Mouse (Mus musculus): Measurements from ENCODE around the gene Mfap2.

Gene Mfap2

DNA sequence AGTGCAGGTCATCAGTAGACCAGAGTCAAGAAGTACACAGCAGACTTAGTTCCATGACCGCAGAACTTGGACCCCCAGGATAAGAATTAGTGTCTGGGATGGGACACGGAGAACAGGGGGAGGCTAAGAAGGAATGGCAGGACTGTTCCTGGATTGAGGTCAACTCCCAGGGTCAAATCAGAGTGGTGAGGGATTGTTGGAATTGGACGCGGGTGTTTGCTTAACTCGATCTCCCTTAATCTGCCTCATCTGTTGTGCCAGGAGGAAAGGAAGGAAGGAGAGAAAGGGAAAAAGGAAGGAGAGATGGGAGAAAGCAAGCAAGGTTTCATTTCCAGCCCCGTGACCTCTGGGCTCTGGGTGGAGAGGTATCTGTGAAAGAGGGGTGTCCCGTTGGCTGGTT lies at the start of gene Mfap2:
TSS of gene Mfap2 (plus strand) at position 301 of the 400 bp plus-strand sequence.
- ATAC-seq (ENCODE audit: insufficient number of reproducible peaks, low FRiP score, low TSS enrichment), result no peak

DNA sequence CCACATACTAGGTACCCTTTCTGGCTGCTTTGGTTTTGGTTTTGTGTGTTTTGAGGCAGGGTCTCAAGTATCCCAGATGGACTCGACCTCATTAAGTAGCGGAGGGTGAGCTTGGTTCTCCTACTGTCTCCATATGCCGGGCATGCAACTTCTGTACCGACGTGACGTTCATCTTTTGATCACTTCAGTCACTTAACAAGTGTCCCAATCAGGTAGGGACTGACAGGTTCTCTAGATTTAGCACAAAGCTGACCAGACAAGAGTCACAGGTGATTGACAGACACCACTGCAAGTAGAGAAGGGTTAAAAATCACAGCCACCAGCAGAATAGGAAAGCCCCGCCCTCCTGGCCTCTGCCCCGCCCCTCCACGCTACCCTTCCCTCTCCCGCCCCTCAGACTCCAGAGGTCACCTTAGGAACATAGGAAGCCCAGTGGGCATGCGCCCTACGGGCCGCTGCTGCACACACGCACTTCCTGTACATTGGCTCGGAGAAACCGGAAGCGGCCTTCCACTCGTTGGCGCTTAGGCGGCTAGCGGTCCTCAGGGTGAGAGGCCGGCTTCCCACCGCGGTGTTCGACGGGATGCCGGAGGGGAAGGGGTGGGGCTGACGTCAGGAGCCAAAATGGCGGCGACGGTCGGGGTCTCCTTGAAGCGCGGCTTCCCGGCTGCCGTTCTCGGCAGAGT lies 49.3 kb upstream of the Mfap2 start, which contains the start of gene Sdhb:
TSS of gene Sdhb (plus strand) at position 423 of the 686 bp plus-strand sequence.
- ATAC-seq (ENCODE audit: insufficient number of reproducible peaks, low FRiP score, low TSS enrichment), result peak; percentile 94

DNA sequence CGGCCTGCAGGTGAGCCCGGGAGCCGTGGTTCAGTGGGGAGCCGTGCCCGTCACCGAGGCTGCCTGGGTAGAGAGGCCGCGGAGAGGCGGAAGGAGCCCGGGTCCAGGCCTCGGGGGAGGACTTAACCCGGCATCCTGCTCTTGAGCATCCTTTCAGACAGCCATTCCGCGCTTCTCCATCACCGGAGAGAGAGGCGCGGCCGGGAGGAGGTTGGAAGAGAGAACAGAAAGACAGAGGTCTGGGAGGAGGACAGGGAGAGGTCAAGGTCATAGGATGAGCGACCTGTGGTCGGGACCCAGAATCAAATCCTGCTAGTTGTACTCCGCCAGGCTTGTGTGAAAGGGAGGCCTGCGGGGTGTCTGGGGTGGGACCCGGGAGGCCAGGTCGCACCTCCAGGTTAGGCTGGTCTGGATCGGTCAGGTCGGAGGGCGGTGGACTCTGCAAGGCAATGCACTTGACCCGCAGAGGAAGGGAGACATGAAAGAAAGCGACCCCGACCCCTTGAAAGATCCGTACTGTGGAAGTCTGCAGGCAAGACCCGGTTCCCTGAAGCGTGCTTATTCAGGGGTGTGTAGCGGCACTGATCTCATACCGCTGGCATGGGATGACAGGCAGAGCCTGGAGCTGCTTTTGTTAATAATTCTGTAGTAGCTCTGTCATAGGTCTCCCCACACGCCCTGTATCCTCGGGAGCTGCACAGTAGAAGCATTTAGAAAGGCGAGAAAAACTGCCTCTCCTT lies 48.6 kb upstream of the Mfap2 start:
- ATAC-seq (ENCODE audit: insufficient number of reproducible peaks, low FRiP score, low TSS enrichment), result 0 out of 2 replicates have a peak, but pooled peaks have one; percentile 9

DNA sequence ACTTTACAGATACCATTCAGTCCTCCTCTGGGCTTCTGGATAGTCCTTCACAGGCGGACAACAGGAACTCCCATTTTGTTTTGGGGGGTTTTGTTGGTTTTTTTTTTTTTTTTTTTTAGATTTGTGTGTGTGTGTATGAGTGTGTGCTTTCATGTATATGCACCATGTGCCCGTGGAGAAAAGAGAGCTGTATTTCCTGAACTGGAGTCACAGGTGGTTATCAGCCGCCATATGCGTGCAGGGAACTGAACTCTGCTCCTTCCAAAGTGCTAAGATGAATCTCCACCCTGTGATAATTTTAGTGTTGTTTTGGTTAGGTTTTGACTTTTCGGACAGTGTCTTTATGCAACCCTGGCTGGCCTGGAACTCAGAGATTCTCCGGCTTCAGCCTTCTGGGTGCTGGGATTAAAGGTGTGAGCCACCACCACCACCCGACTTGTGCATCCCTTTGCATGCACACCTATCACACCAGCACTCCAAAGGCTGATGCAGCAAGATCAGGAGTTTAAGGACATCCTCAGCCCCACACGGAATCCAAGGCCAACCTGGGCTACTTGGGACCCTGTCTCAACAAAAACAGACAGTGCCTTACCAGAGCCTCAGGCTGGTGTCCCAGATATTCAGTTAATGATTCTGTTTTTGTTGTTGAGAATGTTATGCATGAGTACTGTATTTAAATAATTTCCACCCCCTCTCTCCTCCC lies 47.9 kb upstream of the Mfap2 start:
- ATAC-seq (ENCODE audit: insufficient number of reproducible peaks, low FRiP score, low TSS enrichment), result no peak

DNA sequence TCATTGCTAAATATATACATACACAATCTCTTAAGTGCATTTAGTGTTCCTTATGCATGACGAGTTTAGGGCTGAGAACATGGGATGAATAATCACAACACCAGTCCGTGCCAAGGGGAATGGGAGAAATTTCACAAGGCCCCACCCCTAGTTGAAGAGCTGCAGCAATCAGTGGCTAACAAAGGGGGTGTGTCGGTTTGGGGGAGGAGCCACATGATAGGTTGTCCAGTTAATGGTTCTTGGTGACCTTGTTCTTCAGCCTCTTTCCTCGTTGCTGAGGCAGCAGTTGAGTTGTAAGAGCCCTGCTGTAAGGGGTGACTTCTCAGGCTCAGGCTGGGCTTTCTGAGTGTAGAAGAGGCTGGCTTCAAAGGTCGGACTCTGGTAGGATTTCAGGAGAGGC lies 47.3 kb upstream of the Mfap2 start:
- ATAC-seq (ENCODE audit: insufficient number of reproducible peaks, low FRiP score, low TSS enrichment), result no peak

DNA sequence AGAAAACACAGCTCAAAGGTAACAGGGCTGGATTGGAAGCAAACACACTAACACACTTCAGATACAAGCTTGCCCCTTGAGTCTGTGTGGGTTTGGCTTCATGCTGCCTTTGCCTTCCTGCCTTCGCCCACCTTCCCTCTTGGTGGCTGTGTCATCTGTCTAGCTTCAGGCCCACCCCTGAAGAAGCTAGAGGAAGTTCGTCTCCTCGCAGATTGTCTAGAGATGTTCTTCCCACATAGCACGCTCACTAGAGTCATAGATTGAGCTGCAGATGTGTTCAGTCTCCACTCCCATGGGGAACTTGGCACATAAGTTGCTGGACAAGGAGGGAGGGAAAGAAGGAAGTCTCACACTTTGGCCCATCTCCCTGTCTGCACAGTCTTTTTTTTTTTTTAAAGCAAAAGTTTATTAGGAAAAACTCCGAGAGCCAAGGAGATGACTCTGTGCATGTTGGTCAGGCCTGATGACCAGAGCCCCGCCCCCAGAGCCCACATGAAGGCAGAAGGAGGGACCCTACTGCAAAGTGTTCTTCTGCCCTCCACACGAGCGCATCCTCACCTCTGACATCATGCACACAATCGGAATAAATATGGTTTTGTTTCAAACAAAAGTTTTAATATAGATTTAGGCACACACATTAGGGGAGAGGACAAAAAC lies 46.1 kb upstream of the Mfap2 start:
- no peak for ATAC-seq (ENCODE audit: insufficient number of reproducible peaks, low FRiP score, low TSS enrichment)

DNA sequence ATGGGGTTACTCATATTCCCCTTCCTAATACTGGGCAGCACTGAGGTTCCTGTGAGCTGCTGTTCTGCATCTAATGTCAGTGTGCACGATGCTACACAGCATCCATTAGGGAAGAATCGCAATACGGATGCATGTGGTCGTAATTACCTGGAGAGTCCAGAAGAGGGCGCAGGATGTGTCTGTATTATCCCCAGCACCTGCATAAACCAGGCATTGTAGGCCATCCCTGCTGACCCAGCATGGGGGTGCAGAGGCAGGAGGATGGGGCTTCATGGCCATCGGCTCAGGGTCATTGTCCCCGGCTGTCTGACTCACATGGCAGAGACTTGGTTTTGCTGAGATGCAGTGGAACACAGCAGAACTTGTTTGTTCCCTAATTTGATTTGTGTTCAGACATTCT lies 45.6 kb upstream of the Mfap2 start:
- no peak for ATAC-seq (ENCODE audit: insufficient number of reproducible peaks, low FRiP score, low TSS enrichment)

DNA sequence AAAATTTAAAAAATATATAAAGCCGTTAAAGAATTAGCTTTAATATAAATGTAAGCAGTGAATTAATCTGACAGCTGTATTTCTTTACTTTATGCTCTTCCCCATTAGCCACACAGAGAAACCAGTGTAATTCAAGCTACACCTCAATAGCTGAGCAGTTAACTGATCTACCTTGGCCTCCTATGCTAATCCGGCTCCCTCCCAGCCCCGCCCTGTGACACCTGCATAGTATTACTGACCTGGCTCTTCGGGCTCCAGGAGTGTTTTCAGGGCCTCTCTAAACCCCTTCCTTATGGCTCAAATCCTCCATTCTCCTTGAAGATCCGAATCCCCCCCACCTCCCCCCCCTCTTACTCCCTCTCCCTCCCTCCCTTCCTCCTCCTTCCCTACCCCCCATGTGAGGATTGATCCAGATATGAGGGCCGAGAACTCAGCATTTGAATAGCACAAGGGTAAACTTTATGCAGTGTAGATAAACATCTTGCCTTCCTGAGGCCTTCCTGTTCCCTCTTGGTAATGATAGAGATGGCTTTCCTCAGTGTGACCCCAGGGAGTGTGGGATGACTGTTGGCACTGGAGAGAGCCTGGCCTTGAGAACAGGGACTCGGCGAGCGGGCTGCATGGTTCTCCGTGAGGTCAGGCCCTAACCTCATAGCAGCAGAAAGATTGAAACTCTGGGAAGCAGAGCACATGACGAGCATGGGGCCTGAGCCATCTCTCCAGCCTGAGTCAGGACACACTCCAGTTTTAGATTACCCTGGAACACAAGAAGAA lies 42.6 kb upstream of the Mfap2 start:
- ATAC-seq (ENCODE audit: insufficient number of reproducible peaks, low FRiP score, low TSS enrichment), result no peak

DNA sequence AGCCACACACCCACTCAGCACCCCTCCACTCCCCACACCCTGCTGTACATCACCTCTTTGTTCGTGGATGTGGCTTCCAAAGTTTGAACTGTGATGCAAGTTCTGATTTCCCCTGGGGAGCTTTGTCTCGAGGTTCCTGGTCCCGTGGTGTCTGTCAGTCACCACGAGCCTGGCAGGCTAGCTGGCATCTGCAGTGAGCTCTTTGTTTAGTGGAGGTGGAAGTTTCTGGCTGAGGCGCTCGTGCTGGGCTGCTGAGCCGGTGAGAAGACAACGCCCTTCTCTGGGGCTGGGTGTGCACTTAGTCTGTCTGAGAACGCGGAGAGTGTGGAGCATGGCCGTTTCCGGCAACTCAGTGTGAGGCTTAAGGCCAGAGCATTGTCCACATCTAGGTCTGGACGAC lies 38.5 kb upstream of the Mfap2 start:
- no peak for ATAC-seq (ENCODE audit: insufficient number of reproducible peaks, low FRiP score, low TSS enrichment)

DNA sequence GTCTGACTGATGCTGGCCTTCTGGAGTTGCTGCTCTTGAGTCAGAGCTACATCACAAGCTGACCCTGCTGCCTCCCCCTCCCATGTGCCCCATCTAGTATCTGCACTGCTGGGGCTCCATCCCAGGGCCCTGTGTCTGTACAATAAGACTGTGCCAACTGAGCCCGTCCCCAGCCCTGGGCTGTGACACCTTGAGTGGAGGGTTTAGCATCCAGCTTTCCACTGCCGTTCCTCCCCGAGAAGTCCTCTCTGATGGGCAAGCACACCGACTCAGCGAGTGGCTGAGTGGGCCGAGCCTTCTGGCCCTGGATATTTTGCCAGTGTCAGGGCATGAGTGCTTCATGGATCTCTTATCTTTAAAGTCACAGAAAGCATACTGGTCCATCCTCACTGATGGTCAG lies 35.8 kb upstream of the Mfap2 start:
- no peak for ATAC-seq (ENCODE audit: insufficient number of reproducible peaks, low FRiP score, low TSS enrichment)

DNA sequence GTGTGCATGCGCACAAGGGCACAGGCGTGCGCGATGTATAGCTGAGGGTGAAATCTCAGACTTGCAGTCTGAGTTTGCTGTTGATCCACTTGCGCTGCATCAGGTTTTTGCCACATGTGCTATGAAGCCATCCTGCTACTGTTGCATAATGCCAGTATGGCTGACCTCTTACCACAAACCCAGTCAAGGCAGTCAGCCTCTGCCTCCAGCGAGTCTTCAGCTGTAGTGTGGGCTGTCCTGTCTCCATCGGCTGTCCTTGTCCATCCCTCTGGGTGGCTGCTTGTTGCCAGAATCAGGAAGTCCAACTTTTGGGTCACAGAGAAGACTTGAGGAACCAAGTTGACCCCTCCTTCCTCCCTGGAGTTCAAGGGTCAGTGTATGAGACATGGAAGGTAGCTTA lies 34.9 kb upstream of the Mfap2 start:
- no peak for ATAC-seq (ENCODE audit: insufficient number of reproducible peaks, low FRiP score, low TSS enrichment)

DNA sequence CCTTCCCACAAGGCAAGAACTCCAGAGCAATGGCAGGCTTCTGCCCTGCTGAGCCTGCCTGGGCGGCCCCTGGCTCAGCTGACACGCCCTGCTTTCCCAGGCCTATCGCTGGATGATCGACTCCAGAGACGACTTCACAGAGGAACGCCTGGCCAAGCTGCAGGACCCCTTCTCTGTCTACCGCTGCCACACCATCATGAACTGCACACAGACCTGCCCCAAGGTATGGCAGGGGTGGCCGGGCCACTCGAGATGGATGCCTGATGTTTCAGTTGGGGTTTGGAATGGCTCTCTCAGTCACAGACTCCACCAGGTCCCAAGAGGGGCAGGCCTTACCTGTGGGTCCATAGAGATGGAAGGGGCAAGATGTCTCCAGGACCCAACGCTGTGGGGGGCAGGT lies 32.9 kb upstream of the Mfap2 start:
- ATAC-seq (ENCODE audit: insufficient number of reproducible peaks, low FRiP score, low TSS enrichment), result no peak

DNA sequence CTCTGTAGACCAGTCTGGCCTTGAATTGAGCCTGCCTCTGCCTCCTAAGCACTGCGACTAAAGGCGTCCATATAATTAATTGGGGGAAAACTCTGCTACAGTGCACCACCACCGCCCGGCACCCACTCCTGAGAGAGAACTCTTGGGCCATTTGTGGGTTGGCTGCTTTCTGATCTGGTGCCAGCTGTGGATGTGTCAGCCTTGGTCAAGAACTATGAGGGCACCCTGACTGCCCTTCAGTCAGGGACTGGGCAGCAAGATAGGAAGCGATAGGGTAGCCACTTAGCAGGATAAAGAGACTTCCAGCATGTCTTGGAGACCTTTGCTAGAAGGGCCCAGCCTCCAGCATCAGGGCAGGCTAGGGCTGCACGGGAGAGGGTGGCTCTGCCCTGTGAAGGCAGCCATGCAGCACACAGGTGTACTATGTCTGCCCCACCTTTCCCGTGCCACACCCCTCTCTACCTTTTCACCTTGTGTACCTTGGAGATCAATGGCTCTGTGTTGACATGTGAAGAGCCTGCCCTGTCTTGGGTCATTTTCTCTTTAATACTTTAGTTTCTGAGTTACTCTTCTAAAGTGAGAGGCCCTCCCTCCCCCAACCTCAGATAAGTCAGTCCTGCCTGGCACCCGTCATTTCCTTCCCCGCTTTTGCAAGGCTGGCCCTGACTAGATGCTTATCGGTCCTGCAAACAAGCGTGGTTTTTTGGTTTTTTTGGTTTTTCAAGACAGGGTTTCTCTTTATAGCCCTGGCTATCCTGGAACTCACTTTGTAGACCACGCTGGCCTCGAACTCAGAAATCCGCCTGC lies 32.1 kb upstream of the Mfap2 start:
- no peak for ATAC-seq (ENCODE audit: insufficient number of reproducible peaks, low FRiP score, low TSS enrichment)

DNA sequence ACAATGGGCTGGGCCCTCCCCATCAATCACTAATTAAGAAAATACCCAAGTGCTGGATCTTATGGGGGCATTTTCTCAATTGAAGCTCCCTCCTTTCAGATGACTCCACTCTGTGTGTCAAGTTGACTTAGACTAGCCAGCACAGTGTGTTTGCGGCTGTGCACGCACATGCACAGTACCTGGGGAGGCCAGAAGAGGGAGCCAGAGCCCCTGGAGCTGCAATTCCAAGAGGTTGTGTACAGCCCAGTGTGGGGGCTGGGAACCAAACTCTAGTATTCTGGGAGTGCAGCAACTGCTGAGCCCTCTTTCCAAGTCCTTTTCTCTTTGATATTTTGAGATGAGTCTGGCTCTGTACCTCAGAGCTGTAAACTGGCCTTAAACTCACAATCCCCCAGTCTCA lies 28.6 kb upstream of the Mfap2 start:
- no peak for ATAC-seq (ENCODE audit: insufficient number of reproducible peaks, low FRiP score, low TSS enrichment)

DNA sequence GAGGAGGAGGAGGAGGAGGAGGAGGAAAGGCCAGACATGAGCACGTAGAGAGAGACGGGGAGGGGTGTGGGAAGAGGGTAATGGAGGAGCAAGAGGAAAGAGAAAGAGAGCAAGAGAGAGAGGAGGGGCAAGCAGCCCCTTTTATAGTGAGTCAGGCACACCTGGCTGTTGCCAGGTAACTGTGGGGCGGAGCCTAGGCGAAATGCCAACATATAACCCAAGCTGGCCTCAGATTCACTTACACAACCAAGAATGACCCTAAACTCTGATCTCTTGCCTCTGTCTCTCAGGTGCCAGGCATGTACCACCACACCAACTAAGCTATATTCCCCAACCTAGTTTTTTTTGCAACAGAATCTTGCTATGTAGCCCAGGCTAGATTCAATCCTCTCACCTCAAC lies 27.4 kb upstream of the Mfap2 start:
- no peak for ATAC-seq (ENCODE audit: insufficient number of reproducible peaks, low FRiP score, low TSS enrichment)

DNA sequence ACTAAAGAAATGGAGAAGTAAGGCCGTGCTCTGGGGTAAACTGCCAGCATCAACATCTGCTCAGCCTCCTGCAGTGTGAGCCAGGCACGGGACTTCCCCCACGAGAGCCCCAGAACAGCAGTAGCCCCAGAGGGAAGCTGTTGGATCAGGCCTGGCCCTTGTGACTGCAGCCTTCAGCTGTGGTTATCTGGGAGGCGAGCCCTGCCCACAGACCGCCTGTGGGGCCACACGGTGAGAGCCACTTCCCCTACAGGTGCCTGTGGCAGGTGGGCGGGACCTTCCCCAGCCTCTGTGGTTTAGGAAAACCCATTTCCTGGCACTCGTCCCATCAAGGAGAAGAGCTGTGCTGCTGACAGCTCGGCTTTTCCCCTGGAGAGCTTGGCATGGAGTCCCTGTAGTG lies 26.8 kb upstream of the Mfap2 start:
- ATAC-seq (ENCODE audit: insufficient number of reproducible peaks, low FRiP score, low TSS enrichment), result no peak

DNA sequence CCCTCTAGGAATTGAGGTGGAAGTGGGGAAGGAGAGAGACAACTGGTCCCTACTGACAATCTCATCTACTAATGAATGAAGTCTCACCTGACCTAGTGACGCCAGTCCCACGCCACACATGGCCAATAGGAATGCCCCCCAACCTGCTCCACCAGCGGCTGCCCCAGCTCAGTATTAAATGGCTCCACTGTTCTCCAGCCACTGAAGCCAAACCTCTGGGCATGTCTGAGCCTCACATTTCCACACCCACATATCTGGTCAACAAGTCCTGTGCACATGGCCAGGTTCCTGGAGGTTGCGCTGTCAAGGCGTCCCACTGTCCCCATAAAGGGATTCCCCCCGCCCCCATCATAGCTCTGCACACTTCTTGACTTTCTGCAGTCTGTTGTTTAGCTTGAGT lies 25.7 kb upstream of the Mfap2 start:
- ATAC-seq (ENCODE audit: insufficient number of reproducible peaks, low FRiP score, low TSS enrichment), result no peak

DNA sequence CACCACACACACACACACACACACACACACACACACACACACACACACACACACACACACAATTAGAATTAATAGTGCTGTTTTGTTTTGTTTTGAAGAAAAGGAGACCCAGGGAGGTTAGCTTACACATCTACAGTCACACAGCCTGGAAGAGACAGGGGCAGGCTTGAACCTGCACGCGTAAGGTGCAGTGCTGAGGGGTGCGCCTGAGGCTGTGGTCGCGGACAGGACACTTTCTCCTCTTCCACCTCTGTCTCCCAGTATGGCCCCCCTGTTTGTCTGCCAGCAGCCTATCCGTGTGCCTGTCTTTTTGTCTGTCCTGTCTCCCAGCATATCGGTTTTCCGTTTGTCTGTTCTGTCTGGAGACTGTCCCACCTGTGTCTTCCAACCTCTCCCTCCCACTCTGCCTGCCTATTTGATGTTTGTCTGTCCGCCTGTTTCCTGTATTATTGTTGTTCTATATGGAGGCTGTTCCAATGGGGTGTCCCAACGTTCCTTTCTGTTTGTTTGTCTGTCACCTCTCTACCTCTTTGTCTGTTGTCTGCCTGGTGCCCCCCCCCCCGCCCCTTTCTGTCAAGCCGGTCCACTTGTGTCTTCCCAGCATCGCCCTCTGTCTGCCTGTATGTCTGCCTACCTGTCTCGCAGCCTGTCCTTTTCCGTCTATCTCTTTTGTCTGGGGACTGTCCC lies 24.1 kb upstream of the Mfap2 start:
- ATAC-seq (ENCODE audit: insufficient number of reproducible peaks, low FRiP score, low TSS enrichment), result no peak
